Mouse (Mus musculus): Measurements from ENCODE around the gene Tceal9.
A peak's percentile ranks its signal among the peaks of the same experiment; 100 is the strongest.
"Not testable (repeated sequence)": the region's sequence is repeated elsewhere in the genome, so short reads cannot be mapped to it uniquely, and the experiment has no call there.

Gene Tceal9

GRCm38 (mm10) chrX:136244574-136245229, at the start of gene Tceal9:
Gene Tceal9, plus strand, starts transcription at chrX:136245079.
- DNase-seq (ENCODE audit: low spot score) = peak; percentile 58

DNA sequence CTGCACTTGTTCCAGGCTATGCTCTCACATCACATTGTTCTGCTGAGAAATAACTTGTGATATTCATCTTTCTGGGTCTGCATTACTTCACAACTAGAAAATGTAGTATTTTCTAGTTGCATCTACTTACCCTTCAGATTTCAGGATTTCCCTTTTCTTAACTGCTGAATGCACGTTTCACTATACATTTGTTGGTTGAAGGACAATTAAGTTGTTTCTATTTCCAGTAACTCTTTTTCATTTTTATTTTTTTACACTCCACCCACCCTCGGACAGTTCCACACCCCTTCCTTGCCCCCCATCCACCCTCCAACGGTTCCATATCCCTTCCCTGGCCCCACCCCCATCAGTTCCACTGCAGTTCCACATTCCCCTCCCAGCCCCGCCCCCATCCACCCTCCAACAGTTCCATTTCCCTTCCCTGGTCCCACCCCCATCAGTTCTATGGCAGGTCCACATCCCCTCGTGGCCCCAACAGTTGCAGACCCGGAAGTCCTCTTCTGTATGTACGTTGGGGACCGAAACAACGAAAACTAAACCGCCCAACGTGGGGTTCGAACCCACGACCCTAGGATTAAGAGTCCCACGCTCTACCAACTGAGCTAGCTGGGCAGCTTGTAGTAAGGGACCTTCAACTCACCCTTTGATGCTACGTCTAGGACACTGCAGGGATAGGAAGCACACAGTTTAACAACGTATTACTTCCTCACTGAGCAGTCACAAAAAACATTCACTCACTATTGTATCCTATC, 49.5 kb upstream of the Tceal9 start:
- no peak for DNase-seq (ENCODE audit: low spot score)

- no peak for DNase-seq (ENCODE audit: low spot score)
These were observed 48.0 kb upstream of the Tceal9 start for GRCm38 (mm10) chrX:136196873-136197272.

- no peak for DNase-seq (ENCODE audit: low spot score)
These were observed 41.6 kb upstream of the Tceal9 start for GRCm38 (mm10) chrX:136203257-136203656.

DNA sequence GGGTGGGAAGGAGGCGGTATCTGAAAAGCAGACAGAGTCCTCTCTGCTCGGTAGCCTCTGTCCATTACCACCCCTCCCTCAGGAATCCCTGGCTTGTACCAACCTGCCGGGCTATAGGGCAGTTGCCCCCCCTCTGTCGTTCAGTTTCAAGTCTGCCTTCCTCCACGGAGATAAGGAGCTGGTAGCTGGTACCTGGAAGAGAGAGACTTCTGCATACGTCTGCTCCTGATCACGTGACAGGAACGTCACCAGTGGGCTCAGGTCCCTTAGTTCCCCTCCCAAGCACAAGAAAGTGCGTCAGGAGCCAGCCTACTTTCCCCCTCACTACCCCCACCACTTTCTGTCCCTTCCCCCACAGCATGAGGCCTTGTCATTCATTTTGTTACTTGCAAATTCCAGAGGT, 41.2 kb upstream of the Tceal9 start, which contains the start of gene Tceal5:
Tceal5 (minus strand) TSS at position 213 of the 403 bp plus-strand sequence.
- DNase-seq (ENCODE audit: low spot score) = peak; percentile 53

- no peak for DNase-seq (ENCODE audit: low spot score)
These were observed 40.5 kb upstream of the Tceal9 start for GRCm38 (mm10) chrX:136204406-136204805.

DNA sequence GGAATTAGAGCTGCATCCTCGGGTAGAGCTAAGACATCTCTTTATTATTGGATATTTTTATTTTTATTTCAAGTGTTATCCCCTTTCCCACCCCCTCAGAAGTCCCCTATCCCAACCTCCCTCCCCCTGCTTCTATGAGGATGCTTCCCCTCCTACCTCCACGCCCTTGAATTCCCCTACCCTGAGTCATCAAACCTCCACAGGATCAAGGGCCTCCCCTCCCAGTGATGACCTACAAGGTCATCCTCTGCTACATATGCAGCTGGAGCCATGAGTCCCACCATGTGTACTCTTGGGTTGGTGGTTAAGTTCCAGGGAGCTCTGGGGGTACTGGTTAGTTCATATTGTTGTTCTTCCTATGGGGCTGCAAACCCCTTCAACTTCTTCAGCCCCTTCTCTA, 31.5 kb upstream of the Tceal9 start:
- no peak for DNase-seq (ENCODE audit: low spot score)

DNA sequence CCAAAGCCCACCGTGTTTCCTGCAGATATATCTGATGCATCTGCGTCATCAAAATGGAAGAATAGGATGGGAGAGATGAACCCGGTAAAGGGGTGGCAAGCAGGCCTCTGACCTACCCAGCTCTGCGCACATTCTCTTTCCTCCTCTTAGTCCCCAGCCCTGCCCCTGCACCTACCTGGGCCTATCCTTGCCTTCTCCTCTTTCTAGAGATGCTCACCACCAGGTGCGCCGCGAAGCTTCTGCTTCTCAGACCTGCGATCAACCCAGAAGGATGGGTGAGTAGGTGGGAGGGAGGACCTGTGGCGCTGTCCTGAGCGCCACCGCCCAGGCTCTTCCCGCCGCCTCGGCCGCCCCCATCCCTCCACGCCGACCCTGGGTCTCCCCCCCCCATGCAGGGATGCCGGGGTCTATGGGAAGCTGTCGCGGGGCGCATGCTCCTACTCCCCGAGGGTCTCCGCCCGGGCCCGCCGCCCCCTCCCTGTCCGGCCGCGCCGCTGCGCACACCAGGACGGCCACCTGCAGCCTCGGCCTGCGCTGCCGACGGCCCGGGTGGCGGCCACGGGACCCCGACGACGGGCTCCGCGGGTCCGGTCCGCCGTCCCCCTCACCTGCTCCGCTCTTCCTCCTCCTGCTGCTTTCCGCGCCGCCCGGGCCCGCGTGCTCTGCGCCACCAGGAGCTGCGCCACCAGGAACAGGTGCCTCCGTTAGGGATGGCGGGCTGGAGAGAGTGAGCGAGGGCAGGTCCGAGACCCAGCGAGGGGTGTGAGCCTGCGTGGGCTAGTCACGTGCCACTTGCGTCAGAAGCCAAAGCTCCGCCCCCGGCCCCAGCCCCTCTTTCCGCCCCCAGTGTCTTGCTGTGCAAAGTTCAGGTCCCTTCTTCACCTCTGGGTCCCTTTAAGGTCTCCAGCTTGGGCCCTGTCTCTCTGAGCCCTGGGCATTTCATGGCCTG, 29.9 kb upstream of the Tceal9 start, which contains the start of the genes Tceal7 and Bex1:
Tceal7 (plus strand) TSS at position 51 of the 949 bp plus-strand sequence.
Bex1 (minus strand) TSS at position 785 of the 949 bp plus-strand sequence.
- DNase-seq (ENCODE audit: low spot score) = not testable (repeated sequence)

GRCm38 (mm10) chrX:136216303-136216702, 28.6 kb upstream of the Tceal9 start:
- no peak for DNase-seq (ENCODE audit: low spot score)

GRCm38 (mm10) chrX:136223714-136224113, 21.2 kb upstream of the Tceal9 start:
- no peak for DNase-seq (ENCODE audit: low spot score)

DNA sequence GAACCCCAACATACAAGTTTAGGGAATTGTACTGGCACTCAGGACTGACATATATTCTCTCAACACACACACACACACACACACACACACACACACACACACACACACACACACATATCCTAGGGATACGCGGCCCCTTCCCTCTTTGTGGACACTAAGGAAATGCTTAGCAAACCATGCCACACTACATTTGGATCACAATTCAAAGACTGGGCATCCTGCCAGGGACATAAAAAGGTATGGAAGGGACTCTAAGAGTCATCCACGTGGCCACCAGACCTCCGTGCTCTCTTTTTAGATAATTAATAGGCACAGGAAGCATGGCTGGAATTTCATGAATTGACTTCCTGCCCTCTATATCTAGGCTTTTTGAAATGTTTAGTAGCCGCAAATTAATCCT, 17.1 kb upstream of the Tceal9 start:
- no peak for DNase-seq (ENCODE audit: low spot score)

DNA sequence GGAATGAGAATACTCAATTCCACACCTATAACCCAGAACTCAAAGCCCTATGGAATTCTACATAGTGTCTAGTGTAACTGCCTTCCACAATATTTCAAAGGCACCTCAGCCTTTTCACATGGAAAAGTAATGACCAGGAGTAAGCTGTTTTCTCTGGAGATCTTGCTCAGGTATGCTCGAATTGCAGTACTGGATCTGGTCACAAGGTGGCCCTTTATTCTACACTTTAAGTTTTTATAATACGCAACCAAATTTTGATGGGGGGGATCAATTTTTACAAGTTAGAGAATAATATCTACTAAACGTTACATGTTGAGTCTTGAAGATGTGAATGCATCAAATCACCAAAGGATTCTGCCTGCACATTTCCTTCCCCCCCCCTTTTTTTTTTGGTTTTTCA, 6.8 kb upstream of the Tceal9 start:
- DNase-seq (ENCODE audit: low spot score) = peak; percentile 41

- DNase-seq (ENCODE audit: low spot score) = no peak
These were observed 1.7 kb upstream of the Tceal9 start for GRCm38 (mm10) chrX:136243181-136243580.

GRCm38 (mm10) chrX:136245521-136246071, 717 bp downstream of the Tceal9 start:
- peak; percentile 3 for DNase-seq (ENCODE audit: low spot score)

DNA sequence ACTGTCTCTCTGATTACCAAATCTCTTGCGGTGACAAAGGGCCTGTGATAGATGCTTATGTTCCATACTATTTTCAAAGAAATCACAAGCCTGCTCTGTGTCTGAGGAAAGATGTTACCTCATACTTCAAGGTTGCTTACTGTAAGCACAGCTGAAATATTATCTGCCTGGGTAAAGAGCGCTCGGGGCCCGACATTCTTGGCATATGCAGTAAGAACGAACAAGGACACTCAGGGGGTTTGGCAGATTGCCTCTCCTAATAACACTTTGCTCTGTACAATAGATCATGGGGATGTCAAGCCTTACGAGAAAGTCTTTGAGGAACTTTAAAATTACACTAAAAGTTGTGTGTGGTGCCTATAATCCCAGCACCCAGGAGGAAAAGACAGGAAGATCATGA, 3.9 kb downstream of the Tceal9 start:
- DNase-seq (ENCODE audit: low spot score) = no peak

GRCm38 (mm10) chrX:136249671-136250070, 4.8 kb downstream of the Tceal9 start:
- no peak for DNase-seq (ENCODE audit: low spot score)

DNA sequence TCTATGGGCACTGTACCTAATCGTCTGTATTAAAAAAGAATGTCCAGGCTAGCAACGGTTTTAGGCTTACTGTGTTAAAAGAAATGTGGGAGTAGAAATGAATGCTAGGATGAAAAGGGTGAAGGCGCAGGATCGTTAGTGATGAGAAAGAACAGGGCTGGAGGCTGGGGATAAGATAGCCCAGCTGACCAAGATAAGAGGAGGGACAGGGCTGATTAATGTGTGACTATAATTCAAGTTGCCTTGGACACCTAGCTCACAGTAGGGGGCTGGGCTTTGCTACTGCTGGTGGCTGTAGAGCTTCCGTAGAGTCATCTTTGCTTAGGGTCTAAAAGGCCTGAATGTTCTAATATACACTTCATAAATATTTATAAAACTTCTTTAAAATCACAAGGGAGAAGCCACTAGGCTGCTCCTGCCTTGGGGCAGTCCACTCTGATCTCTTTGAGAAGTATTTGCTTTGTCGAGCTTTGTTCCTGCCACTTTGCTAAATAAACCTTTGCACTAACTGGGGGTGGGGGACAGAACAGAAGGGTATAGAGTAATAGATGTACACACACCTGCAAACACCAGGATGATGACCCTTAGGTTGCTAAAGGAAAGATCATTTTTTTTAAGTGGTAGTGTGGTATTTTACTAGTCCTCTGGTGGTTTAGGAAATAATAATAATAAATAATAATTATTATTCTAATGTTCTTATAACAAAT, 7.3 kb downstream of the Tceal9 start:
- no peak for DNase-seq (ENCODE audit: low spot score)

GRCm38 (mm10) chrX:136267720-136268119, 22.8 kb downstream of the Tceal9 start:
- DNase-seq (ENCODE audit: low spot score) = no peak

- no peak for DNase-seq (ENCODE audit: low spot score)
These were observed 23.3 kb downstream of the Tceal9 start for GRCm38 (mm10) chrX:136268173-136268572.

DNA sequence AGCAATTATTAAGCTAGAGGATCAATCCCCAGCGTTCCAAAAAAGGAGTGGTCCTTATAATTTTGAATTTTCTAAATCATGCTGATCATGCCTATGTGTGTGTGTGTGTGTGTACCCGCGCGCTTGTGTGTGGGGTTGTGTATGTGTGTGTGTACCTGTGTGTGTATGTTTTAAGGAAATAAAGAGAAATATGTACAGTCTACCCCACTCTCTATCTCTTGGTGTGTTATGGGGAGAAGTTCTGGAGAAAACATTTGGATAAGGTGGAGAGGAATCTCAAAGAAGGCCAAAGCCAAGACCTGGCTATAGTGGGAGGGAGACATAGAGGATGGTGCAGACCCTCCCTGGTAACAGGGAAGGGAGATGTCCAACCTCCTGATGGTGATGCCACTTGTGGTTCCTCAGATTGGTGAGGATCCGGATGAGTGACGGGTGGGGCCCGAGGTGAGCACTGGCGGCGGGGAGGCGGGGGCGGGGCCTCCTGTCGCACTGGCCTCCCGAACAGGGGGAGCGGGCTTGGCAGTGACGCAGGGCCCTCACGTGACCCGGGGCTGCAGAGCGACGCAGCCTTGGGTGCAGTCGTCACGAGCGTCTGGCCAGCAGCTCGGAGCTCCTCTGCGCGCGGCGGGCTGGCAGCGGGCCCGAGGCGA, 25.0 kb downstream of the Tceal9 start, which contains the start of gene Bex3:
Bex3 (plus strand) TSS at position 511 of the 650 bp plus-strand sequence.
- DNase-seq (ENCODE audit: low spot score) = peak; percentile 28

All from layer of hippocampus, adult 11-12 months (tissue).